Mouse (Mus musculus) stomach, embryonic 15.5 days (tissue): Measurements from ENCODE around the gene Ndufa4l2. TPM values are rescaled to one million over a fixed set of nuclear protein-coding genes. Genes with fewer than 3 reads are reported as not detected.
A peak's percentile ranks its signal among the peaks of the same experiment; 100 is the strongest.

ENCODE experiments used
- ATAC-seq: fragments of 200-750 bp; cut with Nextera tagmentation; 2 replicates; pipeline ENCODE4 v1.8.0; 2017; ENCODE audit warnings: low read depth, moderate number of reproducible peaks, moderate TSS enrichment; ENCODE audit not compliant: insufficient read depth, low FRiP score
- H3K27ac ChIP-seq: fragments of 300-500 bp; sonication (generic); 2 replicates; pipeline ENCODE4 v1.5.1; 2015; ENCODE audit warnings: mild to moderate bottlenecking, inconsistent platforms
- H3K27me3 ChIP-seq: fragments of 300-500 bp; sonication (generic); replicated peaks from 2 replicates; pipeline ENCODE4 v1.6.1; 2015; ENCODE audit warnings: inconsistent platforms
- H3K36me3 ChIP-seq: fragments of 300-500 bp; sonication (generic); 2 replicates; pipeline ENCODE4 v1.6.1; 2015; ENCODE audit warnings: inconsistent platforms
- H3K4me1 ChIP-seq: fragments of 300-500 bp; sonication (generic); 2 replicates; pipeline ENCODE4 v1.6.1; 2015; ENCODE audit warnings: inconsistent platforms
- H3K4me2 ChIP-seq: fragments of 300-500 bp; sonication (generic); 2 replicates; pipeline ENCODE4 v1.6.1; 2015; ENCODE audit warnings: mild to moderate bottlenecking, inconsistent platforms
- H3K4me3 ChIP-seq: fragments of 300-500 bp; sonication (generic); replicated peaks from 2 replicates; pipeline ENCODE4 v1.5.1; 2015; ENCODE audit warnings: inconsistent platforms
- H3K9ac ChIP-seq: fragments of 300-500 bp; sonication (generic); 2 replicates; pipeline ENCODE4 v1.6.1; 2015; ENCODE audit warnings: inconsistent platforms
- H3K9me3 ChIP-seq: fragments of 300-500 bp; sonication (generic); 2 replicates; pipeline ENCODE4 v1.6.1; 2016; ENCODE audit warnings: inconsistent platforms
- WGBS: fragments of 180-500 bp; shearing (Covaris S2); methylation state at CpG from one replicate; pipeline ENCODE4 v1.1.7; 2015; 5-methylcytosine and 5-hydroxymethylcytosine counted together
- polyA plus RNA-seq: library from polyadenylated mRNA; unstranded; fragments of >200 nt; fragmentation: Nextera tagmentation; extraction: Ambion mirVana; gene quantifications from 2 replicates; pipeline ENCODE4 v1.2.1, GENCODE M21; 2015

Ndufa4l2 gene
- 92.8 and 117 TPM in 2 replicates for polyA plus RNA-seq

GRCm38 (mm10) chr10:127514764-127515163 lies at the start of gene Ndufa4l2:
Ndufa4l2 (plus strand) TSS chr10:127514967.
- Histone ChIP-seq H3K9ac (no peak within 1 kb of the TSS), H3K27ac (peak within 1 kb of the TSS; percentile 91), H3K27me3 (peaks cover 44% of the 10 kb centered on the region)

GRCm38 (mm10) chr10:127471281-127471988 lies 43.3 kb upstream of the Ndufa4l2 start:
- H3K9me3 ChIP-seq: no peaks in the 10 kb centered on the region
- ATAC-seq: no peak
- peaks cover 17% of the 10 kb centered on the region for H3K36me3 ChIP-seq

More at GRCm38 (mm10) chr10:127514764-127515163, at the start of gene Ndufa4l2:
- peaks cover 67% of the 10 kb centered on the region for H3K4me1 ChIP-seq
- peak within 1 kb of the TSS; percentile 30 for H3K4me3 ChIP-seq
- no peak for ATAC-seq
- 20% methylated on average over 6 of the region's 6 CpGs for WGBS
- H3K36me3 ChIP-seq: peaks cover 18% of the 10 kb centered on the region
- H3K4me2 ChIP-seq: peak within 1 kb of the TSS; percentile 94
- no peaks in the 10 kb centered on the region for H3K9me3 ChIP-seq

GRCm38 (mm10) chr10:127472722-127473121 lies 42.0 kb upstream of the Ndufa4l2 start:
- ATAC-seq: no peak
- no peak overlapping the region for H3K4me3 ChIP-seq
- no peak overlapping the region for H3K27ac ChIP-seq
- peaks cover 14% of the 10 kb centered on the region for H3K36me3 ChIP-seq
- H3K9me3 ChIP-seq: no peaks in the 10 kb centered on the region
- peaks cover 4% of the 10 kb centered on the region; the same call in 1 of the 2 replicates for H3K4me1 ChIP-seq
- H3K9ac ChIP-seq: no peak overlapping the region
- H3K4me2 ChIP-seq: no peak overlapping the region
- WGBS: 84% methylated on average over 9 of the region's 9 CpGs
- H3K27me3 ChIP-seq: no peaks in the 10 kb centered on the region

More at GRCm38 (mm10) chr10:127471281-127471988, 43.3 kb upstream of the Ndufa4l2 start:
- no peak overlapping the region for H3K4me2 ChIP-seq
- H3K27me3 ChIP-seq: no peaks in the 10 kb centered on the region
- 56% methylated on average over 15 of the region's 15 CpGs for WGBS
- H3K4me3 ChIP-seq: no peak overlapping the region
- H3K9ac ChIP-seq: no peak overlapping the region
- H3K27ac ChIP-seq: no peak overlapping the region
- H3K4me1 ChIP-seq: peaks cover 4% of the 10 kb centered on the region; the same call in 1 of the 2 replicates

GRCm38 (mm10) chr10:127475175-127475574 lies 39.6 kb upstream of the Ndufa4l2 start:
- H3K9ac ChIP-seq: no peak overlapping the region
- no peak for ATAC-seq
- no peak overlapping the region for H3K4me2 ChIP-seq
- no peaks in the 10 kb centered on the region for H3K27me3 ChIP-seq
- WGBS: 92% methylated on average over 4 of the region's 4 CpGs
- no peaks in the 10 kb centered on the region for H3K9me3 ChIP-seq
- peaks cover 4% of the 10 kb centered on the region; the same call in 1 of the 2 replicates for H3K4me1 ChIP-seq
- H3K27ac ChIP-seq: no peak overlapping the region
- peaks cover 14% of the 10 kb centered on the region for H3K36me3 ChIP-seq
- no peak overlapping the region for H3K4me3 ChIP-seq

GRCm38 (mm10) chr10:127476541-127476940 lies 38.2 kb upstream of the Ndufa4l2 start:
- Histone ChIP-seq H3K27me3 (no peaks in the 10 kb centered on the region), H3K9ac (no peak overlapping the region), H3K9me3 (no peaks in the 10 kb centered on the region), H3K36me3 (peaks cover 11% of the 10 kb centered on the region), H3K4me1 (peaks cover 3% of the 10 kb centered on the region; the same call in 1 of the 2 replicates), H3K27ac (no peak overlapping the region), H3K4me2 (no peak overlapping the region), H3K4me3 (no peak overlapping the region)
- WGBS: 83% methylated on average over 3 of the region's 3 CpGs
- ATAC-seq: no peak

GRCm38 (mm10) chr10:127477301-127477700 lies 37.5 kb upstream of the Ndufa4l2 start:
- Histone ChIP-seq H3K36me3 (peaks cover 11% of the 10 kb centered on the region), H3K4me1 (no peaks in the 10 kb centered on the region), H3K27me3 (no peaks in the 10 kb centered on the region), H3K27ac (no peak overlapping the region), H3K4me3 (no peak overlapping the region), H3K4me2 (no peak overlapping the region), H3K9ac (no peak overlapping the region), H3K9me3 (no peaks in the 10 kb centered on the region)
- WGBS: 89% methylated on average over 7 of the region's 7 CpGs
- no peak for ATAC-seq

- Histone ChIP-seq H3K4me3 (no peak overlapping the region), H3K27me3 (no peaks in the 10 kb centered on the region), H3K4me2 (no peak overlapping the region), H3K9me3 (no peaks in the 10 kb centered on the region), H3K4me1 (no peaks in the 10 kb centered on the region), H3K36me3 (peaks cover 10% of the 10 kb centered on the region), H3K27ac (no peak overlapping the region), H3K9ac (no peak overlapping the region)
- ATAC-seq: no peak
- 97% methylated on average over 4 of the region's 4 CpGs for WGBS
These were observed 35.6 kb upstream of the Ndufa4l2 start for GRCm38 (mm10) chr10:127479131-127479530.

- Histone ChIP-seq H3K9ac (no peak overlapping the region), H3K27me3 (no peaks in the 10 kb centered on the region), H3K4me2 (no peak overlapping the region), H3K27ac (no peak overlapping the region), H3K36me3 (peaks cover 8% of the 10 kb centered on the region), H3K9me3 (no peaks in the 10 kb centered on the region), H3K4me3 (no peak overlapping the region), H3K4me1 (no peaks in the 10 kb centered on the region)
- WGBS: 68% methylated on average over 19 of the region's 19 CpGs
- ATAC-seq: peak; percentile 54; the same call in 1 of the 2 replicates
These were observed 33.6 kb upstream of the Ndufa4l2 start for GRCm38 (mm10) chr10:127480833-127481813.

- ATAC-seq: no peak
- Histone ChIP-seq H3K36me3 (peaks cover 21% of the 10 kb centered on the region), H3K4me2 (no peak overlapping the region)
These were observed 29.5 kb upstream of the Ndufa4l2 start for GRCm38 (mm10) chr10:127485235-127485634.

GRCm38 (mm10) chr10:127488856-127489255 lies 25.9 kb upstream of the Ndufa4l2 start:
- H3K4me2 ChIP-seq: no peak overlapping the region
- H3K4me1 ChIP-seq: no peaks in the 10 kb centered on the region
- H3K4me3 ChIP-seq: no peak overlapping the region
- peaks cover 41% of the 10 kb centered on the region for H3K36me3 ChIP-seq
- ATAC-seq: no peak
- H3K27ac ChIP-seq: no peak overlapping the region
- H3K27me3 ChIP-seq: no peaks in the 10 kb centered on the region
- H3K9ac ChIP-seq: no peak overlapping the region
- 92% methylated on average over 7 of the region's 7 CpGs for WGBS
- no peaks in the 10 kb centered on the region for H3K9me3 ChIP-seq

More at GRCm38 (mm10) chr10:127485235-127485634, 29.5 kb upstream of the Ndufa4l2 start:
- WGBS: 87% methylated on average over 10 of the region's 10 CpGs
- no peak overlapping the region for H3K4me3 ChIP-seq
- no peak overlapping the region for H3K9ac ChIP-seq
- H3K27me3 ChIP-seq: no peaks in the 10 kb centered on the region
- H3K9me3 ChIP-seq: no peaks in the 10 kb centered on the region
- H3K27ac ChIP-seq: no peak overlapping the region
- H3K4me1 ChIP-seq: no peaks in the 10 kb centered on the region

- WGBS: 88% methylated on average over 18 of the region's 18 CpGs
- Histone ChIP-seq H3K36me3 (peaks cover 46% of the 10 kb centered on the region), H3K27me3 (no peaks in the 10 kb centered on the region), H3K9me3 (no peaks in the 10 kb centered on the region), H3K4me2 (no peak overlapping the region), H3K9ac (no peak overlapping the region), H3K4me3 (no peak overlapping the region), H3K27ac (no peak overlapping the region), H3K4me1 (no peaks in the 10 kb centered on the region)
- ATAC-seq: no peak
These were observed 24.3 kb upstream of the Ndufa4l2 start for GRCm38 (mm10) chr10:127490160-127491127.
